Mouse (Mus musculus): ENCODE results near the gene Cfap46.

DNA sequence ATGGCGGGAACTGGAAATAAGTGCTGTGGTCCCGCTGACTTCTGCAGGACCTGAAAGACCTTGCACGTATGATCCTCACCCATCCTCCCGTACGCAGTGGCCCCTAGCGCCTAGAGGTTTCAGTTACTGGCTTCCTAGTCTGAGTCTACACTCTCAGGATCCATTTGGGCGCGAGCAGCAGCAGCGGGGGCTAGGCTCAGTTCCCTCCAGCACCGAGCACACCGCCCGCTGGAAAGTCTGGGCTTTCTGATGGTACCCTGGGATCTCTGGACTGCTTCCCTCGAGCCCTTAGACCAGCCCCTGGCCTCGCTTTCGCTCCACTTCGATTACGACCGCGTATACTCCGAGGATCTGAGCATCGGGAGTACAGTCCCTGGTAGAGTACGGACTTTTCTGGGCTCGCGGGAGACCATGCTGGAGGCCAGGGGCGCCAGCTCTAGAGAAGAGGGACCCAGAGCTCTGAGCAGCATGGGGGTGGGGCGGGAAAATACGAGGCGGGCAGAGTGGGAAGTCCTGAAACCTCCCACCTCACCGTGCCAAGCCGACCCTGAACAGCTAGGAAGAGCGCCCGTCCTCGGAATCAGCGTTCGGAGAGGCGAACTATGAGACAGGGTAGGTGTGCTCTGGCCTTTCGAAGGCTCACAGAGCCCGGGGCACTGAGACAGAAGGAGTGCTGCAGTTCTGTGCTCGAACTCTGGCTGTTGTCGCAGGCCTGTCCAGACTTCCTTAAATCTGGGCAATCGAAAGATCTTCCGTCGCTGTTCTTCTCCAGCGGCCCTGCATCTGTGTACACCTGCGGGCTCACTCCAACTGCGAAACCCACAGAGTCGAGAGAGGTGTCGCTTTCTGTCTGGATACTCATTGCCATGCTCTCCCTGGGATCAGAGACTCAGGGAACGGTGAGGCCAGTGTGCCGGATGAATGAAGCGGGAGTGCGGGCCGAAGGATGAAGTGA lies 99.1 kb downstream of the Cfap46 start:
- TF ChIP-seq CTCF (conservative IDR thresholded peaks at IDR 0.05; ENCODE audit: insufficient read depth, insufficient read length, low read depth, low read length) (no peak), POLR2A (IDR thresholded peaks at IDR 0.05; ENCODE audit: low read depth, low read length) (no peak)
